34 mouse cellular contexts compared by ENCODE assay signal in genomic region chr12:74340070-74340469, GRCm38 (mm10). TPM values are rescaled to one million over a fixed set of nuclear protein-coding genes. Genes with fewer than 3 reads are reported as not detected.
A peak's percentile ranks its signal among the peaks of the same experiment; 100 is the strongest.
DNase-seq lines count a peak whose midpoint lies in the region; ATAC-seq and TF ChIP-seq lines count a peak whose summit lies in the region.
"Had no signal": no experiment of that assay in that cellular context is flagged by ENCODE, and none has a peak within 500 bp of the region (broad histone marks: within the 10 kb centered on the region; RNA-seq: fewer than 3 reads in every experiment).

No protein-coding gene starts in this region.

- H3K79me2 ChIP-seq in heart, adult 2 months (replicated peaks; ENCODE audit: control insufficient read depth, insufficient read depth, low read length): no peaks in the 10 kb centered on the region

- H3K27ac ChIP-seq in heart, embryonic 11.5 days (ENCODE audit: low read depth, low read length): peak overlapping the region; percentile 38
- H3K27ac ChIP-seq in heart, embryonic 14.5 days (replicated peaks in 1 of 2; ENCODE audit: control insufficient read depth in 1 of 2, insufficient read depth in 1 of 2, low read depth in 2 of 2, low read length in 2 of 2): peak overlapping the region; percentile 30 to 61; a peak in 3 of 4 replicates
- H3K27ac ChIP-seq in heart, adult 2 months: no peak overlapping the region
- peak overlapping the region; percentile 17 for H3K27ac ChIP-seq in heart, embryonic 16.5 days (ENCODE audit: low read length)
- H3K27ac ChIP-seq in heart, postnatal 0 days (ENCODE audit: low read depth): peak overlapping the region; percentile 47
- H3K27ac ChIP-seq: embryonic facial prominence, embryonic 10.5 days; embryonic facial prominence, embryonic 13.5 days; forebrain, embryonic 12.5 days; forebrain, embryonic 15.5 days; hindbrain, embryonic 12.5 days; hindbrain, embryonic 15.5 days had no signal

- H3K36me3 ChIP-seq in heart, embryonic 11.5 days (ENCODE audit: control insufficient read depth, insufficient read depth, low read length): no peaks in the 10 kb centered on the region
- H3K36me3 ChIP-seq in heart, embryonic 14.5 days (ENCODE audit: control insufficient read depth, insufficient read depth, low read length): no peaks in the 10 kb centered on the region
- H3K36me3 ChIP-seq in heart, adult 2 months (ENCODE audit: control insufficient read depth, insufficient read depth, low read length): no peaks in the 10 kb centered on the region
- H3K36me3 ChIP-seq in heart, embryonic 16.5 days (ENCODE audit: control insufficient read depth, insufficient read depth): no peaks in the 10 kb centered on the region
- H3K36me3 ChIP-seq in heart, postnatal 0 days (replicated peaks; ENCODE audit: control insufficient read depth, insufficient read depth, low read length): no peaks in the 10 kb centered on the region
- H3K36me3 ChIP-seq: embryonic facial prominence, embryonic 10.5 days; embryonic facial prominence, embryonic 13.5 days; forebrain, embryonic 12.5 days; forebrain, embryonic 15.5 days; hindbrain, embryonic 12.5 days; hindbrain, embryonic 15.5 days had no signal

- no peak overlapping the region for H3K9ac ChIP-seq in heart, embryonic 11.5 days (ENCODE audit: low read depth, low read length)
- no peak overlapping the region for H3K9ac ChIP-seq in heart, embryonic 14.5 days (ENCODE audit: low read length)
- no peak overlapping the region for H3K9ac ChIP-seq in heart, adult 2 months (ENCODE audit: low read depth, low read length)
- H3K9ac ChIP-seq in heart, embryonic 16.5 days (ENCODE audit: low read length): no peak overlapping the region
- no peak overlapping the region for H3K9ac ChIP-seq in heart, postnatal 0 days (replicated peaks; ENCODE audit: low read depth, low read length)
- H3K9ac ChIP-seq: embryonic facial prominence, embryonic 13.5 days; forebrain, embryonic 12.5 days; forebrain, embryonic 15.5 days; hindbrain, embryonic 12.5 days; hindbrain, embryonic 15.5 days had no signal

- no peak for TF ChIP-seq POLR2A in heart, adult 2 months (IDR thresholded peaks at IDR 0.05; ENCODE audit: insufficient read depth, low read depth, low read length)

- intact Hi-C loops in heart, postnatal 25 days (cut with DNase I): no loop called here
- intact Hi-C loops in heart, adult 2 months (cut with DNase I): no loop called here

- no peak for TF ChIP-seq EP300 in heart, adult 2 months (IDR thresholded peaks at IDR 0.05; ENCODE audit: insufficient read depth, low read depth, low read length)
- TF ChIP-seq EP300 in heart, postnatal 0 days (IDR thresholded peaks at IDR 0.05; ENCODE audit: low read depth): 0 out of 2 replicates have a peak, but pooled peaks have one; percentile 28

- no peaks in the 10 kb centered on the region for H3K27me3 ChIP-seq in heart, embryonic 11.5 days (ENCODE audit: control insufficient read depth, insufficient read depth, low read length)
- no peaks in the 10 kb centered on the region for H3K27me3 ChIP-seq in heart, embryonic 14.5 days (ENCODE audit: control insufficient read depth, insufficient read depth, low read length)
- H3K27me3 ChIP-seq in heart, adult 2 months (ENCODE audit: control insufficient read depth, insufficient read depth, low read length): no peaks in the 10 kb centered on the region
- no peaks in the 10 kb centered on the region for H3K27me3 ChIP-seq in heart, embryonic 16.5 days (ENCODE audit: control insufficient read depth, insufficient read depth, low read length)
- H3K27me3 ChIP-seq in heart, postnatal 0 days (ENCODE audit: control insufficient read depth, insufficient read depth, low read length): no peaks in the 10 kb centered on the region
- H3K27me3 ChIP-seq: embryonic facial prominence, embryonic 13.5 days; forebrain, embryonic 12.5 days; forebrain, embryonic 15.5 days; hindbrain, embryonic 12.5 days; hindbrain, embryonic 15.5 days had no signal

- peaks cover 3% of the 10 kb centered on the region; the same call in 1 of the 2 replicates for H3K4me1 ChIP-seq in heart, embryonic 11.5 days (ENCODE audit: control insufficient read depth, insufficient read depth, low read length)
- peaks cover 2 to 17% of the 10 kb centered on the region in 2 experiments; a peak in 3 of 4 replicates for H3K4me1 ChIP-seq in heart, embryonic 14.5 days (ENCODE audit: control insufficient read depth in 2 of 2, insufficient read depth in 2 of 2, low read length in 2 of 2)
- no peaks in the 10 kb centered on the region for H3K4me1 ChIP-seq in heart, adult 2 months (ENCODE audit: control insufficient read depth, insufficient read depth, low read length)
- peaks cover 10% of the 10 kb centered on the region; the same call in 1 of the 2 replicates for H3K4me1 ChIP-seq in heart, embryonic 16.5 days (ENCODE audit: control insufficient read depth, insufficient read depth, low read length)
- peaks cover 15% of the 10 kb centered on the region for H3K4me1 ChIP-seq in heart, postnatal 0 days (ENCODE audit: control insufficient read depth, insufficient read depth)
- H3K4me1 ChIP-seq: embryonic facial prominence, embryonic 10.5 days; embryonic facial prominence, embryonic 13.5 days; forebrain, embryonic 12.5 days; forebrain, embryonic 15.5 days; hindbrain, embryonic 12.5 days; hindbrain, embryonic 15.5 days had no signal

- H3K4me2 ChIP-seq in heart, embryonic 11.5 days: peak overlapping the region; percentile 25
- peak overlapping the region; percentile 44 for H3K4me2 ChIP-seq in heart, embryonic 14.5 days (ENCODE audit: low read length)
- peak overlapping the region; percentile 54 for H3K4me2 ChIP-seq in heart, embryonic 16.5 days (ENCODE audit: low read depth, low read length)
- H3K4me2 ChIP-seq in heart, postnatal 0 days (ENCODE audit: low read depth, low read length): peak overlapping the region; percentile 44; the same call in 1 of the 2 replicates
- H3K4me2 ChIP-seq: embryonic facial prominence, embryonic 13.5 days; forebrain, embryonic 12.5 days; forebrain, embryonic 15.5 days; hindbrain, embryonic 12.5 days; hindbrain, embryonic 15.5 days had no signal

- 38% methylated on average over 2 of the region's 2 CpGs for WGBS in heart, embryonic 11.5 days (ENCODE audit: insufficient replicate concordance)
- 23% methylated on average over 2 of the region's 2 CpGs for WGBS in heart, embryonic 14.5 days
- 43% methylated on average over 2 of the region's 2 CpGs for WGBS in heart, adult 2 months
- 39% methylated on average over 2 of the region's 2 CpGs for WGBS in heart, embryonic 16.5 days
- WGBS in heart, postnatal 0 days: 38% methylated on average over 2 of the region's 2 CpGs

- no peaks in the 10 kb centered on the region for H3K9me3 ChIP-seq in heart, embryonic 11.5 days (replicated peaks; ENCODE audit: control insufficient read depth, low read length)
- no peaks in the 10 kb centered on the region for H3K9me3 ChIP-seq in heart, embryonic 14.5 days (ENCODE audit: control insufficient read depth, low read length)
- no peaks in the 10 kb centered on the region for H3K9me3 ChIP-seq in heart, embryonic 16.5 days (replicated peaks; ENCODE audit: control insufficient read depth, low read length)
- no peaks in the 10 kb centered on the region for H3K9me3 ChIP-seq in heart, postnatal 0 days (replicated peaks; ENCODE audit: control insufficient read depth, low read length)
- H3K9me3 ChIP-seq: embryonic facial prominence, embryonic 10.5 days; embryonic facial prominence, embryonic 13.5 days; forebrain, embryonic 12.5 days; forebrain, embryonic 15.5 days; hindbrain, embryonic 12.5 days; hindbrain, embryonic 15.5 days had no signal

- DNase-seq in heart, postnatal 25 days (ENCODE audit: low spot score): no peak
- no peak for DNase-seq in heart, adult 2 months
- DNase-seq in heart, postnatal 0 days (ENCODE audit: low spot score): peak; percentile 71
- no peak for DNase-seq in adrenal gland, postnatal 25 days
- DNase-seq: adrenal gland, adult 2 months; adrenal gland, postnatal 14 days; cerebellum, adult 11-12 months; cerebellum, adult 8-10 months; cerebellum, postnatal 10 days; cerebellum, postnatal 36 days; embryo, embryonic 11 days; gastrocnemius, postnatal 25 days; kidney, adult 2 months had no signal

- no peak for ATAC-seq in heart, embryonic 11.5 days (replicated peaks; ENCODE audit: insufficient number of reproducible peaks, low FRiP score, low TSS enrichment)
- peak; percentile 66; the same call in 1 of the 2 replicates for ATAC-seq in heart, embryonic 14.5 days (ENCODE audit: insufficient number of reproducible peaks, insufficient read depth, low FRiP score, low read depth)
- peak; percentile 55; the same call in 1 of the 2 replicates for ATAC-seq in heart, embryonic 16.5 days (replicated peaks; ENCODE audit: extremely low read depth, insufficient read depth, low FRiP score)
- peak; percentile 88 for ATAC-seq in heart, postnatal 0 days (ENCODE audit: insufficient read depth, low read depth)
- ATAC-seq: CD4-positive, CD25-positive, alpha-beta regulatory T cell, adult 4 months; forebrain, embryonic 15.5 days; intestine, postnatal 0 days had no signal

- no peak for TF ChIP-seq CTCF in heart, adult 2 months (IDR thresholded peaks at IDR 0.05)
- TF ChIP-seq CTCF in heart, postnatal 0 days (IDR thresholded peaks at IDR 0.05; ENCODE audit: low read depth): no peak

- no peak overlapping the region for H3K4me3 ChIP-seq in heart, embryonic 11.5 days (ENCODE audit: low read depth, low read length)
- H3K4me3 ChIP-seq in heart, embryonic 14.5 days (ENCODE audit: control insufficient read depth in 1 of 2, insufficient read depth in 1 of 2, low read depth in 1 of 2, low read length in 2 of 2): peak overlapping the region in 1 of 2 experiments; percentile 14; a peak in 1 of 4 replicates
- H3K4me3 ChIP-seq in heart, adult 2 months: no peak overlapping the region
- no peak overlapping the region; the same call in 1 of the 2 replicates for H3K4me3 ChIP-seq in heart, embryonic 16.5 days (ENCODE audit: low read length)
- H3K4me3 ChIP-seq in heart, postnatal 0 days (ENCODE audit: low read depth, low read length): no peak overlapping the region
- H3K4me3 ChIP-seq: embryonic facial prominence, embryonic 10.5 days; embryonic facial prominence, embryonic 13.5 days; erythroblast, embryonic 14.5 days; forebrain, embryonic 12.5 days; forebrain, embryonic 15.5 days; hindbrain, embryonic 12.5 days; hindbrain, embryonic 15.5 days had no signal

RNA-seq across cellular contexts. Expression of gene Gm11042, which starts 23.9 kb away (rescaled TPM):
- not detected in 2 replicates for polyA plus RNA-seq in heart, embryonic 11.5 days (2014; fragmentation: Nextera tagmentation; extraction: Ambion mirVana)
- not detected for total RNA-seq in heart, postnatal 25 days (2021)
- not detected in 2 replicates for polyA plus RNA-seq in heart, embryonic 14.5 days (2014; fragmentation: Nextera tagmentation; extraction: Ambion mirVana)
- not detected for total RNA-seq in heart, adult 2 months (2021)
- not detected in 2 replicates for polyA plus RNA-seq in heart, adult 2 months (2012; rRNA removed)
- polyA plus RNA-seq in heart, embryonic 16.5 days (2015; fragmentation: Nextera tagmentation; extraction: Ambion mirVana): not detected in 2 replicates
- total RNA-seq in heart, postnatal 0 days (2014; rRNA removed; ENCODE audit: low replicate concordance): not detected in 2 replicates
- not detected in 2 replicates for polyA plus RNA-seq in heart, postnatal 0 days (2015; fragmentation: Nextera tagmentation; extraction: Ambion mirVana)
- not detected in 2 replicates for total RNA-seq in adrenal gland, postnatal 25 days (2021)
- total RNA-seq: adrenal gland, adult 2 months; adrenal gland, postnatal 14 days; gastrocnemius, adult 8-10 months; gastrocnemius, postnatal 25 days; hematopoietic stem cell, adult 5-6 weeks; MEL had no signal
- polyA plus RNA-seq: adrenal gland, adult 2 months; brain, embryonic 14.5 days; C2C12; CD4-positive, CD25-positive, alpha-beta regulatory T cell, adult 4 months; cortical plate, adult 2 months; embryonic facial prominence, embryonic 10.5 days; embryonic facial prominence, embryonic 13.5 days; erythroblast, embryonic 14.5 days; forebrain, embryonic 12.5 days; forebrain, embryonic 15.5 days; gonadal fat pad, adult 2 months; hindbrain, embryonic 12.5 days; hindbrain, embryonic 15.5 days; intestine, embryonic 14.5 days; intestine, postnatal 0 days; kidney, adult 2 months; kidney, embryonic 14.5 days had no signal
